Mouse (Mus musculus): ENCODE data around the gene Themis.

- no peak for TF ChIP-seq CTCF (IDR thresholded peaks at IDR 0.05; ENCODE audit: low read depth, low read length)
- no peak for TF ChIP-seq GATA1 (IDR thresholded peaks at IDR 0.05; ENCODE audit: borderline replicate concordance, low read length)
These were observed 3.0 kb upstream of the Themis start for GRCm38 (mm10) chr10:28665141-28665540.

Data from G1E (cell line).